30 mouse cellular contexts compared by ENCODE assay signal in genomic region chr14:78109419-78109818, GRCm38 (mm10). TPM values are rescaled to one million over a fixed set of nuclear protein-coding genes. Genes with fewer than 3 reads are reported as not detected.
DNase-seq lines count a peak whose midpoint lies in the region; ATAC-seq and TF ChIP-seq lines count a peak whose summit lies in the region.
"Had no signal": no experiment of that assay in that cellular context is flagged by ENCODE, and none has a peak within 500 bp of the region (broad histone marks: within the 10 kb centered on the region; RNA-seq: fewer than 3 reads in every experiment).

No protein-coding gene starts in this region.

- no peak overlapping the region for H3ac ChIP-seq in myocyte (ENCODE audit: control insufficient read depth, insufficient read length)

- no peak overlapping the region for H3K4me2 ChIP-seq in forebrain, embryonic 13.5 days
- H3K4me2 ChIP-seq in forebrain, embryonic 11.5 days (ENCODE audit: low read depth, low read length, severe bottlenecking) = no peak overlapping the region
- H3K4me2 ChIP-seq in heart, embryonic 12.5 days = no peak overlapping the region
- H3K4me2 ChIP-seq in myocyte (ENCODE audit: low read depth) = no peak overlapping the region
- no peak overlapping the region for H3K4me2 ChIP-seq in intestine, postnatal 0 days (replicated peaks; ENCODE audit: low read depth)
- H3K4me2 ChIP-seq: embryonic facial prominence, embryonic 13.5 days; heart, embryonic 13.5 days; hindbrain, embryonic 12.5 days; hindbrain, embryonic 15.5 days had no signal

- H3K27me3 ChIP-seq in forebrain, embryonic 13.5 days = no peaks in the 10 kb centered on the region
- no peaks in the 10 kb centered on the region for H3K27me3 ChIP-seq in forebrain, embryonic 11.5 days (ENCODE audit: control insufficient read depth, insufficient read depth, low read length)
- H3K27me3 ChIP-seq in heart, embryonic 12.5 days (replicated peaks) = no peaks in the 10 kb centered on the region
- no peaks in the 10 kb centered on the region for H3K27me3 ChIP-seq in myocyte (ENCODE audit: control insufficient read depth, insufficient read depth, insufficient read length)
- H3K27me3 ChIP-seq in intestine, postnatal 0 days (replicated peaks; ENCODE audit: control insufficient read depth, insufficient read depth, low read length) = no peaks in the 10 kb centered on the region
- H3K27me3 ChIP-seq: CH12.LX; embryonic facial prominence, embryonic 13.5 days; heart, embryonic 13.5 days; hindbrain, embryonic 12.5 days; hindbrain, embryonic 15.5 days had no signal

- peaks cover 7% of the 10 kb centered on the region; the same call in 1 of the 2 replicates for H3K4me1 ChIP-seq in forebrain, embryonic 13.5 days
- no peaks in the 10 kb centered on the region for H3K4me1 ChIP-seq in forebrain, embryonic 11.5 days (replicated peaks; ENCODE audit: control insufficient read depth, insufficient read depth, low read length)
- no peaks in the 10 kb centered on the region for H3K4me1 ChIP-seq in heart, embryonic 12.5 days (replicated peaks)
- no peaks in the 10 kb centered on the region for H3K4me1 ChIP-seq in intestine, postnatal 0 days (replicated peaks; ENCODE audit: control insufficient read depth, insufficient read depth, low read length)
- H3K4me1 ChIP-seq: embryonic facial prominence, embryonic 10.5 days; embryonic facial prominence, embryonic 13.5 days; heart, embryonic 13.5 days; hindbrain, embryonic 12.5 days; hindbrain, embryonic 15.5 days had no signal

- no peak overlapping the region for H3K4me3 ChIP-seq in forebrain, embryonic 13.5 days
- H3K4me3 ChIP-seq in forebrain, embryonic 11.5 days (ENCODE audit: low read depth, low read length) = no peak overlapping the region
- H3K4me3 ChIP-seq in heart, embryonic 12.5 days = no peak overlapping the region
- no peak overlapping the region for H3K4me3 ChIP-seq in myocyte
- H3K4me3 ChIP-seq in intestine, postnatal 0 days (ENCODE audit: low read depth, low read length) = no peak overlapping the region
- H3K4me3 ChIP-seq: embryonic facial prominence, embryonic 10.5 days; embryonic facial prominence, embryonic 13.5 days; erythroblast, embryonic 14.5 days; gastrocnemius, adult 2 months; heart, embryonic 13.5 days; hindbrain, embryonic 12.5 days; hindbrain, embryonic 15.5 days had no signal

- no peaks in the 10 kb centered on the region for H3K79me2 ChIP-seq in myocyte (ENCODE audit: control insufficient read depth, insufficient read depth)

- H3K36me3 ChIP-seq in forebrain, embryonic 13.5 days (ENCODE audit: poor library complexity, severe bottlenecking) = no peaks in the 10 kb centered on the region
- no peaks in the 10 kb centered on the region for H3K36me3 ChIP-seq in forebrain, embryonic 11.5 days (ENCODE audit: control insufficient read depth, insufficient read depth, low read length)
- H3K36me3 ChIP-seq in heart, embryonic 12.5 days = no peaks in the 10 kb centered on the region
- H3K36me3 ChIP-seq in myocyte (ENCODE audit: control insufficient read depth, insufficient read depth) = no peaks in the 10 kb centered on the region
- no peaks in the 10 kb centered on the region for H3K36me3 ChIP-seq in intestine, postnatal 0 days (ENCODE audit: control insufficient read depth, insufficient read depth)
- H3K36me3 ChIP-seq: embryonic facial prominence, embryonic 10.5 days; embryonic facial prominence, embryonic 13.5 days; G1E; heart, embryonic 13.5 days; hindbrain, embryonic 12.5 days; hindbrain, embryonic 15.5 days had no signal

- no peak overlapping the region for H3K9ac ChIP-seq in forebrain, embryonic 13.5 days
- H3K9ac ChIP-seq in forebrain, embryonic 11.5 days (ENCODE audit: low read length) = no peak overlapping the region
- no peak overlapping the region for H3K9ac ChIP-seq in heart, embryonic 12.5 days
- H3K9ac ChIP-seq in intestine, postnatal 0 days (ENCODE audit: low read depth, low read length) = no peak overlapping the region
- H3K9ac ChIP-seq: embryonic facial prominence, embryonic 13.5 days; heart, embryonic 13.5 days; hindbrain, embryonic 12.5 days; hindbrain, embryonic 15.5 days had no signal

- DNase-seq in forebrain, embryonic 11.5 days (ENCODE audit: low spot score) = no peak
- DNase-seq in heart, adult 11 months = peak; percentile 13
- no peak for DNase-seq in cerebellum, adult 9-11 months
- DNase-seq: adrenal gland, postnatal 10 days; adrenal gland, postnatal 36 days; B cell, adult 2 months; cerebellum, adult 11 months; cerebellum, adult 2 months; cerebellum, postnatal 10 days; cerebellum, postnatal 36 days; embryo, embryonic 11 days; gastrocnemius, adult 2 months; gastrocnemius, postnatal 14 days; heart, adult 18-20 months; heart, postnatal 14 days; kidney, adult 11 months had no signal

- no peak for TF ChIP-seq CTCF in intestine, postnatal 0 days (IDR thresholded peaks at IDR 0.05; ENCODE audit: low read depth)

- H3K9me3 ChIP-seq in forebrain, embryonic 13.5 days (replicated peaks) = no peaks in the 10 kb centered on the region
- H3K9me3 ChIP-seq in forebrain, embryonic 11.5 days (ENCODE audit: control insufficient read depth, low read length) = no peaks in the 10 kb centered on the region
- no peaks in the 10 kb centered on the region for H3K9me3 ChIP-seq in heart, embryonic 12.5 days (replicated peaks)
- no peaks in the 10 kb centered on the region for H3K9me3 ChIP-seq in intestine, postnatal 0 days (ENCODE audit: control insufficient read depth)
- H3K9me3 ChIP-seq: embryonic facial prominence, embryonic 10.5 days; embryonic facial prominence, embryonic 13.5 days; heart, embryonic 13.5 days; hindbrain, embryonic 12.5 days; hindbrain, embryonic 15.5 days had no signal

- H3K27ac ChIP-seq in forebrain, embryonic 13.5 days = no peak overlapping the region
- no peak overlapping the region for H3K27ac ChIP-seq in forebrain, embryonic 11.5 days (ENCODE audit: low read depth, low read length)
- H3K27ac ChIP-seq in heart, embryonic 12.5 days (ENCODE audit: poor library complexity, severe bottlenecking) = no peak overlapping the region
- no peak overlapping the region for H3K27ac ChIP-seq in intestine, postnatal 0 days (ENCODE audit: low read depth, low read length)
- H3K27ac ChIP-seq: embryonic facial prominence, embryonic 10.5 days; embryonic facial prominence, embryonic 13.5 days; gastrocnemius, adult 2 months; heart, embryonic 13.5 days; hindbrain, embryonic 12.5 days; hindbrain, embryonic 15.5 days had no signal

- TF ChIP-seq POLR2A in myocyte (IDR thresholded peaks at IDR 0.05; ENCODE audit: insufficient read length, low read depth) = no peak

- WGBS in forebrain, embryonic 13.5 days = 32% methylated on average over 4 of the region's 4 CpGs
- 59% methylated on average over 4 of the region's 4 CpGs for WGBS in forebrain, embryonic 11.5 days
- WGBS in heart, embryonic 12.5 days = 71% methylated on average over 4 of the region's 4 CpGs
- WGBS in intestine, postnatal 0 days = 79% methylated on average over 4 of the region's 4 CpGs

- 0 out of 2 replicates have a peak, but pooled peaks have one; percentile 45 for ATAC-seq in forebrain, embryonic 13.5 days
- no peak for ATAC-seq in forebrain, embryonic 11.5 days (replicated peaks; ENCODE audit: low FRiP score)
- no peak for ATAC-seq in heart, embryonic 12.5 days (ENCODE audit: insufficient number of reproducible peaks, low FRiP score)
- no peak for ATAC-seq in intestine, postnatal 0 days
- ATAC-seq: Patski had no signal

TF ChIP-seq in myocyte, 11 proteins besides CTCF, POLR2A, EP300 and RAD21:
- TF ChIP-seq POLR2AphosphoS2 (IDR thresholded peaks at IDR 0.05; ENCODE audit: insufficient read length, low read depth) (no peak), MYOD1 (IDR thresholded peaks at IDR 0.05; ENCODE audit: control insufficient read depth in 1 of 3, insufficient read length in 2 of 3, low read depth in 2 of 3) (peak in 2 of 3 experiments; percentile 3 to 11), MYOG (IDR thresholded peaks at IDR 0.05; ENCODE audit: control insufficient read depth in 1 of 3, insufficient read depth in 1 of 3, insufficient read length in 2 of 3, low read depth in 2 of 3) (peak in 1 of 3 experiments; percentile 71)

RNA-seq across cellular contexts. Expression of gene Fam216b, which starts 20.6 kb away (rescaled TPM):
- polyA plus RNA-seq in forebrain, embryonic 13.5 days (2015; fragmentation: Nextera tagmentation; extraction: Ambion mirVana) = 0.08 TPM in 1 of 2 replicates, not detected in the other
- polyA plus RNA-seq in forebrain, embryonic 11.5 days (2014; fragmentation: Nextera tagmentation; extraction: Ambion mirVana) = not detected in 2 replicates
- 0.10 TPM in 1 of 2 replicates, not detected in the other for polyA plus RNA-seq in heart, embryonic 12.5 days (2016; fragmentation: Nextera tagmentation; extraction: Ambion mirVana)
- not detected for polyA plus RNA-seq in myocyte (2012; fragmentation: generic; extraction: Trizol)
- polyA plus RNA-seq in intestine, postnatal 0 days (2015; fragmentation: Nextera tagmentation; extraction: Ambion mirVana) = 0.09 TPM in 1 of 2 replicates, not detected in the other
- polyA plus RNA-seq: embryonic facial prominence, embryonic 10.5 days; embryonic facial prominence, embryonic 13.5 days; erythroblast, embryonic 14.5 days; G1E; heart, embryonic 13.5 days; hindbrain, embryonic 12.5 days; intestine, embryonic 14.5 days; Patski had no signal
